Mouse (Mus musculus): Measurements from ENCODE around the gene Ptgfr.

Ptgfr gene

DNA sequence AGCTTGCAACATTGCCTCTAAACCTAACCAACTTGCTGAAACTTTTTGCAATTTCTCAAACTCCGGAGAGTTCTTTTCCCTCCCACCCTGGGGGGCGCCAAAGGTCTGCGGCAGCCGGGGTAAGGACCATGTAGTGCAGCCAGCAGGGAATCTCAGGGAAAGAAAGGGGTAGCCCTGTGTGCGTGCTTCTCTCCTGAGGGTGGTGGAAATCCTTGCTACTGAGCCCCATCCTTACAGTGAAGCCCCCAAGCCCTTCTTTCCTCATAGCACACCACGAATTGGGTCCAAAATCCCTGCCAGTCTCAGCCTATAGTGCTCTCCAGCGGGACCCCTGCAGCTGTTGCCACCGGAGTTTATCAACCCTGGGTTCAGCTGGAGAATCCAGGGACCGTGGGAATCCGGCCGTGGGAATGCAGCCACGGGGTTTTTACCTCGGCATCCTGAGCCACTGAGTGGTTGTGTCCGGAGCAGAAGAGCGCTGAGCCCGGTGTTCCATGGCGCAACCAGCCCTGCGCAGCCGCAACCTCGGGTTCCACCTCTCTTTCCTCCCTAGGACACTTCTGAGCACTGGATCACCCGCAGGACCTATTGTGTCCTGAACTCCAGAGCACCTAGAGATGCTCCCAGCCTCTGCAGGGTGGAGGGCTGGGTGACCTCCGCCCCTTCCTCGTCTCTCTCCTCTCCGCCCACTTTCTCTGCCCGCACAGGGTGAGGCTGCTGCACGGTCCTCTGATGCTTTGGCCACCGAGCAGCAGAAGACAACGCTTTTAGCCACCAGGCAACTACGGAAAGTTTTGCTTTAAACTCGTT lies at the start of gene Ptgfr:
Gene Ptgfr, minus strand, starts transcription at position 760 of the 810 bp plus-strand sequence.
- DNase-seq (ENCODE audit: low spot score) = peak; percentile 36

DNA sequence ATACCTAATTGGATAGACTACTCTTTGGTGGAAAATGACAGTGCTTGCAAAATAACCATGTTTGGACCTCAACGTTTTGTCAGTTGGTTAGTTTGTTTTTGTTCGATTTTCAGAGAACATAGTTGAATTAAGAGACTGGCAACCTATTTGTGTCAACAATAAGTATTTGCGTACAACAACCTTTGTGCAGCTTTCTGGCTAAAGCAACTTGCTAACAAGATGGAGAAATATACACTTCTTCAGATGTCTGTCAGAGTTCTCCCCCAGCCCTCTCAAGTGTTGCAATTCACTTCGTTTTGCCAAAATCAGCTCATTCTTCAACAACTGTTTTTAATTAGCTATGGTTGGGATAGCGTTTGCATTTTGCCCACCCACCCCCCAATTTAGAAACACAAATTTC lies 46.5 kb upstream of the Ptgfr start:
- DNase-seq (ENCODE audit: low spot score) = no peak

DNA sequence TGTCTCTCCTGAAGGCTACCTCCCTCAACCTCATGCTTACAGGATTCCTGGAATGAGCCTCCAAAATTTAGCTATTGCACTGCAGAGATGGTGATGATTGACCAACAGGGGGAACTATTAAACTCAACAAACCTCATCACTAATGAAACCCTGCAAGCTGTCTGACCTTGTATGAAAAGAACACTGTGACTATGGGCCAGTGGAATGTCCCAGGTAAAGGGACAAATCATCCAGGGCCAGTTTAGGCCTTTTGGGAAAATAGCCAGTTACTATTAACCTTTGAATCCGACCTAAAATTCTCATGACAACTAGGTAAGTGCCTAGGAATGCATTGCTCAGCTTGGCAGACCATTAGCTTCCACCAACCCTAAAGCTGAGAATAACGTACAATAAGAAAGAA lies 42.6 kb upstream of the Ptgfr start:
- DNase-seq (ENCODE audit: low spot score) = no peak

DNA sequence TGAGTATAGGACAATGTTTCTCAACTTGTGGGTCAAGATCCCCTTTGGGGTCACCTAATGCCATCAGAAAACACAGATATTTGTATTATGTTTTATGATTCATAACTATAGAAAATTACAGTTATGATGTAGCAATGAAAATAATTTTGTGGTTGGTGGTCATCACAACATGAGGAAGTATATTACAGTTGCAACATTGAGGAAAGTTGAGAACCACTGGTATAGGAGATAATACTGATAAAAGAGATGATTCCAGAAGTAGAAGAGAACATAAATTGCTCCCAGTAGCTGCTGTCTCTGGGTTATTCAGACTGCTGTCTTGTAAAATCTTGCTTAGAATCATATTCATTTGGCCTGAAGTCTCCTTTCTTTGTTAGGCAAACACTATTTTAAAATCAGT lies 31.5 kb upstream of the Ptgfr start:
- DNase-seq (ENCODE audit: low spot score) = no peak

DNA sequence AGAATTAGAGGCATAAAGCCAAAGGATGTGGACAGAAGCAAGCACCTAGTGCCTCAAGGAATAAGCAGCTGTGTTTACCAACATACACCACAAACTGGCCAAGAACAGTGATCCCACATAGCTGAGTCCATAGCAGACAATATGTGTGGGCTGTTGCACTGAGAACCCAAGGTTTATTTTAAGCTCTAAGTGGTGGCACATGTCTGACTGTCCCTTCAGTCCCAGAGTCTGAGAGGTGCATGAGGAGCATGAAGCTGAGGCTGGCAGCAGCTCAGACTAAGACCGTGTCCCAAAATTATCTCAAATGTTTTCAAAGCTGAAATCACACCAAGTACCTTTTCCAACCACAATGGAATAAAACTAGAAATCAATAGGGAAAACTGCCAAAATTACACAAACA lies 13.9 kb upstream of the Ptgfr start:
- DNase-seq (ENCODE audit: low spot score) = no peak

DNA sequence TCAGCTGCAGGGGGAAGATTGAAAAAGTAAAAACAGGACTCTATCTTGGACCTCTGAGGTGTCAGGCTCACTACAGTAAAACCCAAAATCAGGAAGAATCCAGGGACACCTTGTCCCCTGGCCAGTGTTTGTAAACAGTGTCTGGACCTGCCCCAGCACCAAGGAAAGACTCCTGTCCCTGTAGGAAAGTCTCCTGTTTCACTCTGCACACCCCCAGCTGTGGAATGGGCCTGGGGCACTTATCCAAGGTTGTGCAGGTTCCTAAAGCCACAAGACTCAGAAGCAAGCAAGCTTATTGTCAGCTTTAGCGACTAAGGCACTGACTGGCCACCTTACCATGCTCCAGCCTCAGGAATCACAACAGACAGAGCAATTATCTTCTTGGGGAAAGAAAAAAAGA lies 13.2 kb upstream of the Ptgfr start:
- no peak for DNase-seq (ENCODE audit: low spot score)

DNA sequence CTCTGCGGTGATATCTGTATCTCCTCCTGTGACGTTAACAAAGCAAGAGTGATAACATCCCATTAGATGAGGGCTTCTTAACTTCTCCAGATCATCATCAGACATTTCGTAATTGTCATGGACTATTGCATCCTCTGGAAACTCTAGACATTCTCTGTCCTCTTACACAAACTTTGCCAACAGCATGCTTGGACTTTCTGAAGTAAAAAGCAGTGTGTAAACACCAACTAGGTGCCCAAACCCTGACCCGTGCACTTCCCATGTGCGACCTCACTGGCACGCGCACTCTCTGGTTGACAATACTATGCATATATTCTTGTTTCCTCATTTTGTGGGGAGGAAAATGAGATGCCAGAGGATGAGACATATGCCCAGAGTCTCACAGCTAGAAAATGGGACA lies 8.9 kb upstream of the Ptgfr start:
- DNase-seq (ENCODE audit: low spot score) = no peak

DNA sequence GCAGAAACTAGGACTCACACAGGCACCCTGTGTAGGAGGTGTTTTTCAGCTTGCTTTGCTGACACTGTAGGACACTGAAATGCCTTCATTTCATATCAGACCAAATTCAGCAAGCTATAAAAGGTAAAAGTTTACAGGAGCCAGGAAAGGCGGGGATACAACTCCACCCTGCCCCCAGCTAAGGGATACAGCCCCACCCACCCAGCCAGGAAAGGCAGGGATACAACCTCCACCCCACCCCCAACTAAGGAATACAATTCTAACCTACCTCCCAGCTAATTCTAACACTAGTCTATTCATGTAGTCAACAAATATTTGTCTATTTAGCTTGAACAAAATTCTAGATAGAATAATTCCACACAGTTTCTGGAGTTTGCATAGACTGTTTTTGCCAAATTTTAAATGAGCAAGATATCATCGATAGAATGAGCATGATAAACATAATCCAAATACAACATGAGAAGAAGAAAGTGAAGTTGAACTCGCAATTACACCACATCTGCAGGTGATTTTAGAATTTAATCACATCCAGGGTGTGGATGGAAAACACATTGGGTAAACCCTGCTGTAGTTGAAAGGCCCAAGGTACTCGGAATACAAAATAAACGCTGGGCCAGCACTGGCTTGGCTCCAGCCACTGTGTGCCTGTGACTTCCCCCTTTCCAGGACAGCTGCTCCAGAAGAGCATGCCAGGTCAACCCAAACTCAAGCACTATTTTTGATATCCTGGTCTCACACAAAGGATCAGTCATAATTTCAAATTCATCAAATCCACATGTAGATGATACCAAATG lies 7.1 kb upstream of the Ptgfr start:
- DNase-seq (ENCODE audit: low spot score) = peak; percentile 7

DNA sequence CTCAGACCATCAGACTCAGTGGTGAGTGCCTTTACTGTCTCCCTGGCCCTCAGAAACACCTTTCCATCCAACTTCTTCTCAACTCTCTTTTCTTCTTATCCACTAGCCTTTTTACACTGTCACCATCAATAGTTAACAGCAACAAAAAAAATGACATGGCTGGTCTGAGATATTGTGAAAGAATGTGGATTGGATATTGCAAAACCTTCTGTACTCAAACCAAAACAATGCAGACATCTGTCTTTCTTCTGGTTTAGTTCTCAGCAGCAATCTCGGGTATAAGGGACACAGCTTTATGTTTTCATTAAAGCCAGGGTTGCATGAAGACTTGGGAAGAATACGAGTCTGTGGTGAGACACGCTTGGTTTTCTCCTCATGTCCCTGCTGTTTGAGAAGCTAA lies 3.3 kb upstream of the Ptgfr start:
- no peak for DNase-seq (ENCODE audit: low spot score)

DNA sequence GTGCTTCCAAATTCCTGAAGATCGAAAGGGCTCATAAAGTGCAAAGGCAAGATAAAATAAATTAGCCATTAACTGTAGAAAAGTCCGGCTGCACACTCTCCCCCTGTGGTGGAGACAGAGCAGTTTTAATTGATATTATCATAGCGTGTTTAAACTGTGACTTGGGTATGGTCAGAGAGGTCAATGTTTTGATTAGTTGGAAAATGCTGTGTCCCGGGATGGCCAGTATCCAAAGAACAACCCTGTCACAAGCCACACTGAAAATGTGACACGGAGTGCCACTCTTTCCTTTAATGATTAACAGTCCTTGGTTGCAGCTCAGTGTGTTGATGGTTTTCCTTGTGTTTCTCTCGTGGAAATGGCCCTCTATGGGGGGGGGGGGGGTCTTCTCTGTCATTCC lies 942 bp upstream of the Ptgfr start:
- DNase-seq (ENCODE audit: low spot score) = no peak

DNA sequence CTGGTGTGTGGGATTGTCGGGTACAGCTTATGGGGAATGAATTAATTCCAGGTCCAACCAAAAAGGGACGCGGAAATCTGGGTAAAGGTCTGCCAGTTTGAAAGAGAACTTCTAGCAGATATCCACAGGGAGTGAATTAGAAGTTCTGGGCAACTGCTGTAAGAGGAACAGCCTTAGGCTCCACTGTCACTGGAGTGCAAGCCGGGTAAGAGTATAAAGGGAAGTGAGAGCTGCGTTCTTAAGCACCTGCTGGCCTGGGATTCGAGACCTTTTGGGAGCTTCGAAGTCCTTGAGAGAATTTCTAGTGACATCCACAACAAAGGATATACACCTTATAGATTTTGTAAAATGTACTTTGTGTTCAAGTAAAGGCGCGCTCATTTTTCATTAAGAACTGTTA lies 319 bp upstream of the Ptgfr start:
- no peak for DNase-seq (ENCODE audit: low spot score)

DNA sequence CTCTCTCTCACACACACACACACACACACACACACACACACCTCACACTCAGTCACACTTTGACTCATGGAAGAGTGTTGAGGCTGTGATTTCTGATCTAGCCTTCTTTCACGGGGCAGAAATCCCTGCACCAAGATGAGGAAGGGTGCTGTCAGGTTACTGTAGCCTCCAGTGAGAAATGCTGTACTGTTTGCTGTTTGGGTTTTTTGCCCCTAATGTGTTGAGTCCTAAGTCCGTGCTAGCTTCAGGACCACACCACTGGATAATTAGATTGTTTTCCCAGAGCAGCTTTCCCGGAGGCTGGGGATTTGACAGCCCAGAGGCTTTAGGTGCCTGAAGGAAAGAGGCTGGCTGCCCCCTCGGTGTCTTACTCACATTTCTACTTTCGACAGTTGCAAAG lies 979 bp downstream of the Ptgfr start:
- DNase-seq (ENCODE audit: low spot score) = no peak

DNA sequence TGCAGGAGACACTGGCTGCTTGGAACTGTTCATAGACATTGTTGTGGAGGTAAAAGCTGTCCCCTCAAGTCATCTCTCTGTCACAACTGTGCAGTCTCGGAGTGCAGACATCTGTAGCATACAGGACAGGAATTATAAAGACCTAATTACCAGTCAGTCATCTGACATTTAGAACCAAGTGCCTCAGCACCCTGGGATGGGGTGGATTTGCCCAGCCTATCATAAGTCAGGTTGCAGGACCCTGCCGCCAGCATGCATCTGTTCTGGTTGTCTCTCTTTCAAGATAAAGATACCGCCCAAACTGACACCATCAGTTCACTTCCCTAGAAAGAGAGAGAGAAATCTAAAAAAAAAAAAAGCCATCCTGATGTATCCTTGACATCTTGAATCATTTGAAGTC lies 1.6 kb downstream of the Ptgfr start:
- no peak for DNase-seq (ENCODE audit: low spot score)

DNA sequence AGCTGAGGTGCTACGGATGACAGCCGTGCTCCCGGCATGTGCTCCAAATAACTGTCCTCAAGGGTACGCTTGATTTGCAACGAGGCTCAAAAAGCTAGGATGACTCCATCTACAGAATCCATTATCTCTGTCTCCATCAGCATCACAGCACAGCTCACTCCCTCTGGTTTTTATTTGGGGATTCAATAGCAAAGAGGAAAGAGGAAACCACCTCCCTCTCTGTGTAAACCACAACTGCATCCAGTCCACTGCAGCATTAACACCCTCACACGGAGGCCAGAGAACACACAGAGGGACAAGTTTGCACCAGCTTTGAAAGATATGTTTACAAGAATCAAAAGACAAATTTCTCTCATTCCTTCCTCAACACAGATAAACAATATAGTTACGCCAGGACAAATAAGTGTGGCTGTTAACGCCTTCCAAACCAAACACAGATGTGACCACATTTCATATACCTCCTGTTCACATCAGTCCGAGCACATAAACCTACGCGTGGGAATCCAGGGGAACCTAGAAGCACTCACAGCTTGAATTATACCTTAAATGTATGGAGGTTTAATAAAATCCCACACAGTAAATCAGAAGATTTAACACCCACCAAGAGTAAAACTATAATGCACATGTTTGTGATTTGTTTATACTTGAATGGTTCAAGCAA lies 9.3 kb downstream of the Ptgfr start:
- DNase-seq (ENCODE audit: low spot score) = no peak

DNA sequence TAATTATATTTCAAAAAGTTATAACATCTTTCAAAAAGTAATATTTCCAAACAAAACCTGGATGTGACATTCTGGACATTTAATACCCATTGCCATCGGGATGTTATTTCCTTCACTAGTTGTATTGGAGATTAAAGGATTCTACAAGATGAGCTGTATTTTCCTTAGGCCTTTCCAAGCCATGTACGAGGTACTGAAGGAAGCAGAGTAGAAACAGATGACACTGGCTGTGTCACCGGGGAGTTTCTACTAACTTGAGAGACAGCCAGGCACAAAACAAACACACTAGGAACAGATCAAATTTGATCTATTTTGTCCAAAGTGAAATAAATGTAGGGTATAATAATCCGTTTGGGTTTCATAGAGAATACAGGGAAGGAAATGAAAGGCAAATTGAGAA lies 17.6 kb downstream of the Ptgfr start:
- DNase-seq (ENCODE audit: low spot score) = no peak

DNA sequence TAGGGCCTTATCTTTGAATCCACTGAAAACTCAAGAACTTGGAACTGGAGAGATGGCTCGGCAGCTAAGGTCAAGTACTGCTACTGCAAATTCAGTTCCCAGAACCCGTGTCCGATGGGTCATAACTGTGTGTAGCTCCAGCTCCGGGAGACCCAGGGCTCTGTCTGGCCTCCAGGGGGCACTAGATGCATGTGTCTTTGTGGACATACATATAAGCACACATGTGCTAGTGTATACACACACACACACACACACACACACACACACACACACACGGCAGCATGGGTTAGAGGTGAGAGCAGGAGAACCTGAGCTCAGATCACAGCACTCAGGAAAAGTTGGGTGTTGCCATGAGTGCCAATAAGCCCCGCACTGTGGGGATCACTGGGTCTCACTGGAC lies 19.2 kb downstream of the Ptgfr start:
- no peak for DNase-seq (ENCODE audit: low spot score)

DNA sequence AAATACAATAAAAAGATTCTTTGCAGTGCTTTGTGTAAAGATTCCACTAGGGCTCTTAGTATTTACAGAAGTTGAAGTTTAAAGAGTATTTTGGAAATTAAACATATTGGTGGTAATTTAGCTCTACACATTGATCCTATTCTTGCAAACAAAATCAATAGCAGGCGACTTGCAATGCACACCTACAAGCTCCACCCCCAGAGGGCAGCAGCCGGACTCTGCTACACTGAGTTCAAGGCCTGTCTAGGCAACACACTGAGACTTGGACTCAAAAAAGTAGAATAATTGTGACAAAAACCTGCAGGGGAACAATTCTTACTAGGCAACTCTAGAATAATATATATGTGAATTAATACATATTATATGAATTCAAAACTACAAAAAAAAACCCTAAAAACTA lies 28.8 kb downstream of the Ptgfr start:
- no peak for DNase-seq (ENCODE audit: low spot score)

DNA sequence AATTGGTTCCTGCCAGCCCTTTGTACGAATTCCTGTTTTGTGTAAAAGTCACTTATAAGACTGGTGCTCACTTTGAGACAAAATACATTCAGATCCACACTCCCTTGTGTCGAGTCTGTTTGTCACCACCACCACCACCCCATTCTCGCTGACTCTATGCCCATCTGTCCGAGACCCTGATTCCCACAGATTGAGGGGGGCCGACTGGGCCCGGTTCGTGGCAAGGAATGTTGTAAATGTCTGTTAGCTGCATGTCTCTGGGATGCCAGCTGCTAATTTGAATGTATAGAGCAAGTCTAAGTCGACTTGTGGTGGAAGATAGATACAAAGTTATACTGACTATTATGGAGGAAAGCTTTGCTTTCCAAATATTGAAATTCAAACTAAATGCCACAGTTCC lies 48.8 kb downstream of the Ptgfr start:
- DNase-seq (ENCODE audit: low spot score) = no peak

DNA sequence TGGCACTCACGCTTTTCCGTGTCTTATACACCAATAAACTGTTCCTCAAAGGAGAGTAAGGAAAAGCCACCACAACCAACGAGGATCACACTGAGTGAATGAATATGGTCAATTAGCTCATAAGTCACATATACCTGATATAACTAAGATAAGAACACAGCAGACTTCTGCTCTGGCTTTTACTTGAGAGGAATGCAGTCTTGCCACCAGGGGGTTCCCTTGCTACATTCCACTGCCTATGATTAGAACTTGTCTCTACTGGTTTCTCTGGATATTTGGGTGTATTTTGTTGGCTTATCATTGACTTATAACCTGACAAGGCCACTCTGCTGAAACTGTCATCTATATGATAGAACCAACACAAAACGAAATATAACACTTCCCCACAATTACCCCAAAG lies 62.3 kb downstream of the Ptgfr start:
- DNase-seq (ENCODE audit: low spot score) = no peak

DNA sequence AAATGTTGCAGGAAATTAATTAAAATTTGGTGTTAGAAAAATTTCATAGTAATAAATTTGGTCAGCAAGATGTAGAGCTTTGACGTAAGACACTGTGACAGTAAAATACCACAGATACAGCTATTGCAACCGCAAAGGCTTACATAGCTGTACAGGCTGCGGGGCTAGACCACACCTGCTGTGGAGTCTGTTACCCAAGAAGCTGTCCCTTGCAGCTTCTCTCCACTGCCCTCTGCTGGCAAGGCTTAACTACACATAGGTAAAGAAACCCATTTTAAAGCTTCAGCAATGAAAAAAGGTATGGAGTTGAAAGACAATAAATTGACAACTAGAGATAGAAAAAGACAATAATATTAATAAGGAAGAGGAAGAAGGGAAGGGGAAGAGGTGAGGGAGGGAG lies 66.4 kb downstream of the Ptgfr start:
- DNase-seq (ENCODE audit: low spot score) = no peak

DNA sequence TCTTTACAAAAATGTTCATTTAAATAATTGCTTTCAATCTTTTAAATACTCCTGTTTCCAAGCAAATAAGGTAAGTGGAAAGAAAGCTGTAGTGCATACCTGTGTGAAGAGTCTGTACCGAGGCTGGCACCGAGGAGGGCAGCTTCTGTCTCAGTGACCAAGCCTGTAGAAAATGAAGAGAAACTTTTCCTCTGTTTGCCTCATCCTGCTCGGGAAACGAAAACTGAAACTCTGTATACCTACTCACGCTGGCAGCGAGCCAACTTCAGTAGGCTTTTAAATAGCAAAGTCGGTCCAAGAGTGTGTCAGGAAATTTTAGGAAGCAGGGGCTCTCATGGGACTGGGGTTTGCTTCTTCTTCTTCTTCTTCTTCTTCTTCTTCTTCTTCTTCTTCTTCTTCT lies 87.7 kb downstream of the Ptgfr start, which contains the start of gene Ifi44:
Gene Ifi44, minus strand, starts transcription at position 224 of the 400 bp plus-strand sequence.
- DNase-seq (ENCODE audit: low spot score) = no peak

DNA sequence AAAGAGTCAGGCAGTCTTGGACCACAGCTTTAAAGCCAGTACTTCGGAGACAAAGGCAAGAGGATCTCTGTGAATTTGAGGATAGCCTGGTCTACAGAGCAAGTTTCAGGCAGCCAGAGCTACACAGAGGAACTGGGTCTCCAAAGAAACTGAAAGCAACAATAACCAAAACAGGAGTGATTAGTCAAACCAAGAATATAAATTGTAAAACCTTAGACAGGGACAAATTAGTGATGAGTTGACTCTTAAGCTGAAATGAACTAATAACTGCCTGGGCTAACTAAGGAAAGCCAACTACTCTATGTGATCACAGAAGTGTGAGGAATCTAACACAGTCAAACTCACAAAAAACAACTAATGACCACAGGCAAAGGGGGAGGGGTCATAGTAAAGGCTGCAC lies 88.9 kb downstream of the Ptgfr start:
- DNase-seq (ENCODE audit: low spot score) = no peak

Data from ovary, adult 18-20 months (tissue).